Mouse (Mus musculus) layer of hippocampus, adult 9-11 months (tissue): ENCODE data around the gene Dnajc7.
A peak's percentile ranks its signal among the peaks of the same experiment; 100 is the strongest.
"Not testable (repeated sequence)": the region's sequence is repeated elsewhere in the genome, so short reads cannot be mapped to it uniquely, and the experiment has no call there.

Source experiments
- DNase-seq: peaks from one replicate; pipeline ENCODE4 v3.0.0; 2022

The Dnajc7 gene

DNA sequence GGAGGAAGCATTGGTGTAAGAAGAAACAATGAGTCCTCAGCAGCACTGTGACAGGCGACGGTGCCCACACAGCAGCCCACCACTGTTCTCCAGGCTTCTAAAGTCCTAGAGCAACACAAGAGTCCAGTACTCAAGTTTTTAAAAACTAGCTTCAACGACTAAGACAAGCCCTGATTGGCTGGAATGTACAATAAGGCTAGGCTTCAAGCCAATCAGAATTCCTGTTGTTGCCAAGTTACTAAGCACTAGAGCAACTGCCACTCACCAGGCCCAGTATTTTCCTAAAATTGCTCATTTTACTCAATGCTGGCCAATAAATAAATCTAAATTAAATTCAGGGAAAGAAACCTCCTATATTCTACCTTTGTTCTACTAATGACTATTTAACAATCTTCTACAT is 6.7 kb downstream of the Dnajc7 start:
- DNase-seq: no peak

DNA sequence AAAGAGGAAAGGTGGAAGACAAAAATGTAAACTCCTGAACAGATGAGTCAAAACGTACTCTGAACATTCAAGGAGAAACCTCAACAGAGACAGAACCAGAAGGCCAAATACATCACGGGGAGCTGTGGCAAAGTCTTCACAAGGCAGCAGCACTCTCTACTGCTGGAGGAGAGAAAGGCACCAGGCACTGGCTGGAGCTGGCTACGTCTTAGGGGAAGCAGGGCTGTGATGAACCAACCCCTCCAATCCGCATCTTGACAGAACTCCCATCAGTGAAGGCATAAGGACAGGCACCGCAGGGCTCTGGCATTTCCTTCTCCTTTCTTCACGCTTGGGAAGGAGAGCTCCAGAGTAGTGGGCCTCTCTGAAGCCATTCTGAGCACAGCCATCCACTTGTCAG is 8.3 kb downstream of the Dnajc7 start:
- DNase-seq: no peak

DNA sequence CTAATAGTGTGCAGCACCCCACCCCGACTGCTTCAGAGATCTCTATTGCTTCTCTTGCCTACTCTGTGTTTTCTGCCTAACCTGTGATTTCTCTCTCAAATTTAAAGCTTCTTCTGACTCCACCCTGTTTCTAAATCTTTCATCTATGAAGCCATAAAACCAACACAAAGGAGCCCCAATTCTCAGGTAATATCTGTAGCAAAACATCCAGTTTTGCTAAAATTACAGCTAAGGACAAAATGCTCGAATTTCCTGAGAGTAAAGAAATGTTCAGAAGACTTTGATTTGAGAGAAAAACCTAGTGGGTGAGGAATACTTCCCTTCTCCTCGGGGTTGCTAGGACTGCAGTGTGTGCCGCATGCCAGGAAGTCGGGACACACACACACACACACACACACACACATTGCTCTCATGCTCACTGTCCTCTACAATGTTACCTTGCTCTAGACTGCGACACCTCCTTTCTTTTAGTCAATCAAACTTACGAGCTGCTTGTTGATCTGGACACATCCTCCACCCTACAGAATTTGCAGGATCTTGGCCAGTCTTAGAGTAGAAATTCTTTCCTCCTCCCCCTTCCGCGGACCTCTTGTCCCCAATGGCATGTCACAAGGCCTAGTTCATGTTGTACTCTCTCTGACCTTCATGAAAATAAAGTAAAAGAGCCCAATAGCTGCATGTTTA is 9.8 kb downstream of the Dnajc7 start:
- no peak for DNase-seq

DNA sequence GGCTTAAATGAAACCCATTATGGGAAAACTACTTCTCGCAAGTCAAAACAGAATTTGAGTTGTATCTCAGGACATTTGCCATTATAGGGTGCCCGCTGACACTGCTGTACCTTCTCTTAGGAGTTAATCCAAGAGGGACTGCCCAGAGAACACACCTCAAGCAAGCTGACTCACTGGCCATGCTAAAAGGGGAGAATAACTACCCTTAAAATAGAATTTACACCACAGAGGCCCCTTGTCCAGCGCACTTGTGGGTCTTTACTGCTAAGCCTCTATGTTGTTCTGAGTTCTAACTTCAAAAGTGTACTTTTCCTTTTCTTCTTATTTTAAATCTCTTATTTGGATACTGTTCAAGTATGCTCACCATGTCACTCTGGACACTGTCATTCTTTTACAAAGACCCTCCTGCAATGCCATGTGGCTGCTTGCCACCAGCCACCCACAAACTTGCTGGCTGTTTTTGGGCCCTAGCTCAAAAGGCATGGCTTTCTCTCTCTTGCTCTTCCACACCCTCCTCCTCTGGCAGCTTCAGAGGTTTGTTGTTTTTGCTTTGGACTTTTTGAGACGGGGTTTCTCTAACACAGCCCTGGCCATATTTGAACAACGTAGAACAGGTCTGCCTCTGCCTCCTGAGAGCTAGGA is 10.5 kb downstream of the Dnajc7 start:
- no peak for DNase-seq

DNA sequence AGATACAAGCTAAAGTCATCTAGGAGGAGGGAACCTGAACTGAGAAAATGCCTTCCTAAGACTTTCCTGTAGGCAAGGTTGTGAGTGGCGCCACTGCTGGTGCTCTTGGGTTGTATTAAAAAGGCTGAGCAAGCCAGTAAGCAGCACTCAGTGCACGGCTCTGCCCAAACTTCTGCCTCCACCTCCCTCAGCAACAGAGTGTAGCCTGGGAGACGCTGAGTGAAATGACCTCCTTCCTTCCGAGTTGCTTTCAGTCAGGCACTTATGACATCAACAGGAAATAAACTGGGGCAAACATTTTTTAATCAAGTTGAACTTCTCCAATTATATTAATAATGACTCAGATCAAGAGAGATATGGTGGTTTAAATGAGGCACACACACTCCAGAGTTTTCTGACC is 11.2 kb downstream of the Dnajc7 start:
- DNase-seq: no peak

DNA sequence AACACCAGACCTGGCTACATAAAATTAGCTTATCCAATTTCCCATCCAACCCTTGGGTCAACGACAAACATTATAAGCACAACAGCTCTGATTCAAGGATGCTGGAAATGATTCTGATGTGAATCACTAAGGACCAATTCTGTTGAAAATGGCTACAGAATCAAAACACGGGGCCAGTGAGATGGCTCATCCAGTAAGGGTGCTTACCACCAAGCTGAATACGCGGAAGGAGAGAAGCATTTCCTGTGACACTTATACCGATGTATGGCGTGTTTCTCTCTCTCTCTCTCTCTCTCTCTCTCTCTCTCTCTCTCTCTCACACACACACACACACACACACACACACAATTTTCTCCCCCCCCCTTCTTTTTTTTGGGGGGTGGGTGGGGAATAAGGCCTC is 12.8 kb downstream of the Dnajc7 start:
- DNase-seq: no peak

DNA sequence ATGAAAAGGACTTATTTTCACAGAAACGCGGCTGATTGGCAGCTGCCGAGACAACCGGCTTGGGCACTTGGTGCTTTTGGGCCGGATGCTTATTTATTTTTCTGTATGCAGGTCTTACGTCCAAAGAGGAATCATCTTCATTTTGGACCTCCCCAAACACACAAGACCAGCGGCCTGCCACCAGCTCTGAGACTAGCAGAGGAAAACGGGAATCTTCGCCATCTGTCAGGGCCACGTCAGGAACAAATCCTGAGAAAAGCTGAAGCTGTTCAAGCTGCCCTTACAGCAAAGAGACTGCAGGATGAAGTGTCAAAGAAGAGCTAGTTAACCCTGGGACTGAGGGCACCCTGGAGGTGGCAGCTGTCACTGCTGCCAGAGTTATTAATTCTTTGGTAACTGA is 14.5 kb downstream of the Dnajc7 start:
- DNase-seq: no peak

DNA sequence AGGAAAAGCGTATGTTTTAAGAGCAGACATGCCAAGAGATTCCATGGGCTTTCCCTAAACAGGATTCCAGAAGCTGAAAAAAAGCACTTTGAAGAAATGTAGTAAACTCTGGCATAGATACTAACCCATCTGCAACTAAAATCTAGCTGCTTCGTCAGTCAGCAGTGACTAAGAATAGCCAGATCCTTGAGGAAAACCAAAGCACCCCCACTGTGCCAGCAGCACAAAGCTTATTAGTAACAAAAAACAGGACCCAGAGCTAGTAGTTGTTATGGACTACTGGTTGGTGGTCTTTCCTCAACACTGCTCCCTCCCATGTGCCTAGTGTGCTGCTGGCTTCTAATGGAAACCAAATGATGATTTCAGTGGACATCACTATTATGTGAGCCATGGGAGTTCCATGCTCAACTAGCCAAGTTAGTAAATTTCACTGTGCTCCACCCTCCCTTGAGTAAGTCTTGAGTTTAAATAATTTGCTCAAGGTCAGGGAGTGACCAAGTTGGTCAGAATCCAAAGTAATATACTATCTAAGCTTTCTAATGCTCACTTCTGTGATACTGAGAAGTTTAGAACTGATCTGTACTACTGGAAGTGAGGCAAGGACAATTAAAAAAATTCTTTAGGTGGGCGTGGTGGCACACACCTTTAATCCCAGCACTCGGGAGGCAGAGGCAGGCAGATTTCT is 15.5 kb downstream of the Dnajc7 start:
- no peak for DNase-seq

DNA sequence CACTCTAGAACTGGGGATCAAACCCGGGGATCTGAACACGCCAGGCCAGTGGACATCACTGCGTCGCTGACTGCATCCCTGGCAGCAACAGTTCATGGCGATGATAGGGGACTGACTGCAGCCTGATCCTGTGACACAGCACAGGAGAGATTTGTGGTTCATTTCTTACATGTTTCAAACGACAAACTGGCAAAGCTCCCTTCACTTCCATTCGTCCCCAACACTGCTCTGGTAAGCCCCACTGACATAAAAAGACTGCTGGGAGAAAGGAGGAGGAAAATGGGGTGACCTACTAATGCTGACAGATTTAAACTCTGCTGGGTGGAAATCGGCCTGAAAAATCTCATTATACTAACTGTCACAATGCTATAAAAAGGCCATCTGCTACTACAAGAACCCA is 16.2 kb downstream of the Dnajc7 start:
- no peak for DNase-seq

DNA sequence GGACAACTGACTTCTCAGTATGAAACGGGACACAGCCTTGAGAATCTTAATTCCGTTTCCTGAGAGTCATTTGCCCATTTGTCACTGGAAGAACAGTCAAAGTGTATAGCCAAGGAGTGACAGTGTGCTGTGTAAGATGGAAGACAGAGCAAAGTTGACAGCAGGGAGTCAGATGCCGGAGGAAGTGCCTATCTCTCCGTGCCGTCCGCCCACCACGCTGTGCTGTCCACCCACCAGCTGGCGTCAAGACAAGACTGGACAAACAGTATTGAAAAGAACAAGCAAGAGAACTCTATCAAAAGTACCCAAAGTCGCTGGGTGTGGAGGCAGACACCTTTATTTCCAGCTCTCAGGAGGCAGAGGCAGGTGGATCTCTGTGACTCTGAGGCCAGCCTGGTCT is 16.8 kb downstream of the Dnajc7 start:
- no peak for DNase-seq

DNA sequence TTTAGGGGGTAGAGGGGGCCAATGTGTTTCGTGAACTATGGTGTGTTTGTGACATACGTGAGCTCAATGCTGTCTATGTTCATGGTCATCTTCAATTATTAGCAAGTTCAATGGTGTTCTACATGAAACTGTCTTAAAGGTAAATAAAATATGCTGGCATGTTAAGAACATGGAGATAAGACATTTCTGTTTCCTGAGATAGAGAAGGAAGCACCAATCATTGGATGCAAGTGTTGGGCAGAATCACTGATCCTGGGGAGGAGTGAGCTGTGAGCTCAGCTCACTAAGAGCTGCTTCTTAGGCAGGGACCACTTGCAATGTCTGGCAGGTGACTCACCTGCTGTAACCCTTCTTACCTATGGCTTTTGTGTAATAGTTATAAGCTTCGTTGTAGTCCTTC is 18.6 kb downstream of the Dnajc7 start:
- DNase-seq: no peak

DNA sequence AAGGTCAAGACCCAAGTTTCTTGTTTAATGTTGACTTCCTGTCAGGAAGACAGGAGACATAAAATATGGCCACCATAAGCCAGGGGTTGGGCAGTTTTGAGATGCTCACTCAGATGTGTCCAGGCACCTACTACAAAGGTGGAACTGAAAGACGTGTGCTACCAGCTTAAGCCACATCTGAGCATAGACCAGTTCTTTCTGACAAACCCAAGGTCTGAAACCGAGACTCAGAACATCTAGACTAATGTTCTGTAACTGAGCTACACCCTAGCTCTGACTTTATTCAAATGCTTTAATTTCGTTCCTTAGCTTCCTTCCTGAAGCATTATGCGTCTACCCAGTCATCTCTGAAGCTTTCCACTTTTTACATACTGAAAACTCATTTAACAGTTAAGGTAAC is 21.9 kb downstream of the Dnajc7 start:
- DNase-seq: no peak

DNA sequence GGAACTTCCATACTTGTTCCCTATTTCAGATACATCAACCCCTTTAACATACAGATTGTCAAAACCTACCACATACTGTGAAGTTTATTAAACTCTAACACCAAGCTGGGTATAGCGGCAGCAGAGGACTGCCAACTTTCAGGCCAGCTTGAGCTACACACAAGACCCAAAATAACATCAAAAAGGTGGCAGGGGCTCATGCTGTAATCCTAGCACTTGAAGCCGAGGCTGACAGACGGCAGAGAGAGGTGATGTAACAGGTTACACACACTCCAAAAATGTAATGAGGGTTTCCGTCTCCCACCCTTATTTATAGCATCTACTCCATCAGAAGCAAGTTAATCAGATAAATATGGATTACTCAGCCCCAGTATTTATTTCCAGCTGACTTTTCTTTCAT is 24.4 kb downstream of the Dnajc7 start:
- no peak for DNase-seq

DNA sequence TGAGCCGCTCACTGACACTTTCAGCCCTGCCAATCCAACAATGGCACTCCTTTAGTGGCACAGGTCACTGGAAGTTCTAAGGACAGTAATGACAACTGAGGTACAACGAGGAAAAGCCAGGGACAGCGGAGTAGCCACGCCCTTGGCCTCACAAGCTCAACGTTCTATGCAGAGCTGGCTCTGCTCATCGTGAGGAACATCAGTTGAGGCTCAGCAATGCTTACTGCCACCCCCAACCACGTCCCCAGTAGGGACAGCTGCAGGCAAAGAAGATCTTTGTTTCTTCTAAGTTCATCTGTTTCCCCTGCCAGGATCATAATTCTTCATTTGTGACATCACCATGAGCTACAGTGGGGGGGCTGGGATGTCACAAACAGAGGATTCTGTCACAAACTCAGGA is 25.4 kb downstream of the Dnajc7 start:
- peak; percentile 39 for DNase-seq

DNA sequence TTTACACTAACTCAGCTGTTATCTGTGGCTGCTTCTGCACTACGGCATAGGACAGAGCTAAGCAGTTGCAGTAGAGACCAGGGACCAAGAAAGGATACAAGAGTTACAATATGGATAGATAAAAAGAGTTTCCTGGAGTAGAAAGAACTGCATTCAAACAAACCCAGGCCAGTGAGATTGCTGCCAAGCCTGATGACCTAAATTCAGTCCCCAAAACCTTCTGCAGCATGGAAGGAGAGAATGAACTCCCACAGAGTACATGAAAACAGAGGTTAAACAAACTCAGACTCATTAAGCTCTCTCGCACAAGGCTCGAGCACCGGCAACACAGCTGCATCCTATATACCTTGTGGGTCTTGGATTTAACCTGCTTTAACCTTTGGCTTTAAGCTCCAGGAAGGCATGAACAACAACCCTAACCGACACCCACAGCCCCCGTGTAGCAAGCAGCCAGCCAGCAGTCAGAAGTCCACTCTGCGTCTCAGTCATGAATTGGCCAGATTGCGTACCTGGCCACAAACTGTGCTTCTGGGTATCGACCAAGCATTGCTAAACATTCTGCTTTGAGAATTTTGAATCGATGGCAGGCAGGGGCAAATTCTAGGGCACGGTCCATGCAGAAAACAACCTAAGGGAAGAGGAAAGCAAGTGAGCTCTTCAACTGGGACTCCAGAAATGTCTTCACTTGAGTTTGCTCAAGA is 27.5 kb downstream of the Dnajc7 start:
- no peak for DNase-seq

DNA sequence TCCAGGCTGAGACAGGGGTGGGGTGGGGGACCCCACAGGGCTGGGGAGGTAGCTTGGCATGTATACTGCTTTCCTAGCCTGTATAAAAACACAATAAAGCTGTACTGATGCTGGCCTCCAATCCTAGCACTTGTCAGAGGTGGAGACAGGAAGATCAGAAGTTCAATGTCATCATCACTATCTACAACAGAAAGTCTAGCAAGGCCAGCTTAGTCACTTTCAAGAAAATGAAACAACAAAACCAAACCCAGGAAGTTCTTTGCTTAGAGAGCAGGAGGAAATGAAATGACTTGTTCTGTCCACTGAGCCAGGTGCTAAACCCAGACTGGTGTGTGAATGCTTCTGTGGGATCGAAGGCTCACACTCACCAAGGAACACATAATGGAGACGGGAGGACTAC is 31.5 kb downstream of the Dnajc7 start:
- DNase-seq: no peak

DNA sequence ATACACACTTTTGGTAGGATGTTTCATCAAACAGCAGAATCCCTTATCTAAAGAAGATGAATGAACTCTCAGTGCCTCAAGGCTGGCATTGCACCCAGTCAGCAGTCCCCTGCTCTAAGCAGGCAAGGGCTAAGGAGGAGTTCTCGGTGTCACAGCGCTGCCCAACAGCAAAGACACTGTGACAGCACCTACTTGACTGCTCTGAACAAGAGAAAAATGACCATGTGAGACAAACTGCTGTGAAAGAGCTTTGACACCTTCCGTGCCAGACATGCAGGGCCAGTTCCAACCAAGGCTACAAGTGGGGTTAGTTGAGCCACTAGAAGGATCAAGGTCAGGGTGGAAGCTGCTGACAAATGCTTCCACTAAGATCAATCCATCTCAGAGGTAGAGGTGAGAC is 34.8 kb downstream of the Dnajc7 start:
- no peak for DNase-seq

DNA sequence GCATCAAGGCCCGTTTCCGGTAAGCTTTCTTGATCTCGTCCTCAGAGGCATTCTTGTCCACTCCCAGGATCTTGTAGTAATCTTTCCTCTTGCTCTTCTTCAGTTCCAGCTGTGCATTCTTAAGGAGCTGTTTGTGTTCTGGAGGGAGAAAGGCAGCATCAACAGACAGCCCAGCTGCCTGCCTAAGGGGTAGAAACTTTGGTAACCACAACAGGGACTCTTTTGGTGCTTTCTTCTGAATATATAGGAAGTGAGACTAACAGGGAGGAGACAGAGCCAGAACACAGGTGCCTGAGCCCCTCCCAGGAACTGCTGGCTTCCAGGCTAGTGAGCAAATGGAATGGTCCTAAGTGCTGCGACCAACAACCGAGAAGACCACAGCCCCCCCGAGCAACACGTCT is 35.4 kb downstream of the Dnajc7 start:
- no peak for DNase-seq

DNA sequence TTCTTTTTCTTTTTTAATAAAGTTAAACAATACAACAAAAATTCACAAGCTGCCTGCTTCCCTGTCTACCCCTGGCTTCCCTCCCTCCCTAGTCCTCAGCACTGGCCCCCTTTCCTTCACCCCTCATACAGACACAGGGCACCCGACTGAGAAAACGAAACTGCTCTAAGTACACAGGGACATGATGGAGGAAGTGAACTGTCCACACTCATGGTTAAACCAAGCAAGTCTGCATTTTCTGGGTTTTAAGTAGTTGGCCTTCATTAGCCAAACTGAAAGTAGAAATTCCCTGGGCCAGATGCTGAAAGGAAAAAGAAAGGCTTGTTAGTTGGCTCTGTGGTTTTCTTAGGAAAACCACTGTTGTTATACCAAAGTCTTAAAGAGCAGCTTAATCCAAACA is 37.1 kb downstream of the Dnajc7 start:
- no peak for DNase-seq

DNA sequence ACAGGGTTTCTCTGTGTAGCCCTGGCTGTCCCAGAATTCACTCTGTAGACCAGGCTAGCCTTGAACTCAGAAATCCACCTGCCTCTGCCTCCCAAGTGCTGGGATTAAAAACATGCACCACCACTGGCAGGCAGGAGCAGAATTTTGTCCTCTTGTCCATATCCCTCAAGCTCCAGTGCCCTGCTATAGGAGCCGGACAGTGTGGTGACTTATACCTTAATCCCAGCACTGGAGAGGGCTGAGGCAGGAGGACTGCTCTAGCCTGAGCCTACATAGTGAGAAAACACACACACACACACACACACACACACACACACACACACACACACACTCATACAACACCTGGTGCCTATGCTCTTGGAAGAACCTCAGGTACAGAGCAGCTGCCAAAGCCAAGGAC is 37.6 kb downstream of the Dnajc7 start:
- DNase-seq: not testable (repeated sequence)

DNA sequence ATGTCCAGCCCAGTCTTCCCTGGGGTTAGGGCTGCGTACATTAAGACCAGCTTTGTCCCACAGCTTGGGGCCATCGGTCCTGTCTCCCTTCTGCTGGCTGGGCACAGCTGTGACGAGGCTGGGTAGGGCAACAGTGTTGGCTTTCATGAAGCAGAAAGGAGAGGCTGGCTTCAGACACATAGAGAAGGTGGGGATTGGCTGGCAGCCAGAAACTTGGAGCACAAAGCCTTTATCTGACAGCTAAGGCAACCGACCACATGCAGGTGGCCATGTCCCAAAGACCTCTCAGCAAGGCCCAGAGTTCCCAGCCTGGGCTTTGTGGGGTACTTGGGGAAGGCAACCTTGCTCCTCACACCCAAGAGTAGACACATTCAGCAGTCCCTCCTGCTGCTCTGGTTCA is 38.2 kb downstream of the Dnajc7 start:
- DNase-seq: peak; percentile 86

DNA sequence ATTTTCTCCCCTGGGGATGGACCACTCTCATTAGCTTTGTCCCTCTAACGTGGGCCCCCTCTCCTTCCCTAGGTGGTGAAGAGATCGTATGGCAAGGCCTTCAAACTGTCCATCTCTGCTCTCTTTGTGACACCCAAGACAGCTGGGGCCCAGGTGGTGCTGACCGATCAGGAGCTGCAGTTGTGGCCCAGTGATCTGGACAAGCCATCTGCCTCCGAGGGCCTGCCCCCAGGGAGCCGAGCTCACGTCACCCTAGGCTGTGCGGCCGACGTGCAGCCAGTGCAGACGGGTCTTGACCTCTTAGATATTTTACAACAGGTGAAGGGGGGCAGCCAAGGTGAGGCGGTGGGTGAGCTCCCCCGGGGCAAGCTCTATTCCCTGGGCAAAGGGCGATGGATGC is 39.7 kb downstream of the Dnajc7 start:
- DNase-seq: no peak

DNA sequence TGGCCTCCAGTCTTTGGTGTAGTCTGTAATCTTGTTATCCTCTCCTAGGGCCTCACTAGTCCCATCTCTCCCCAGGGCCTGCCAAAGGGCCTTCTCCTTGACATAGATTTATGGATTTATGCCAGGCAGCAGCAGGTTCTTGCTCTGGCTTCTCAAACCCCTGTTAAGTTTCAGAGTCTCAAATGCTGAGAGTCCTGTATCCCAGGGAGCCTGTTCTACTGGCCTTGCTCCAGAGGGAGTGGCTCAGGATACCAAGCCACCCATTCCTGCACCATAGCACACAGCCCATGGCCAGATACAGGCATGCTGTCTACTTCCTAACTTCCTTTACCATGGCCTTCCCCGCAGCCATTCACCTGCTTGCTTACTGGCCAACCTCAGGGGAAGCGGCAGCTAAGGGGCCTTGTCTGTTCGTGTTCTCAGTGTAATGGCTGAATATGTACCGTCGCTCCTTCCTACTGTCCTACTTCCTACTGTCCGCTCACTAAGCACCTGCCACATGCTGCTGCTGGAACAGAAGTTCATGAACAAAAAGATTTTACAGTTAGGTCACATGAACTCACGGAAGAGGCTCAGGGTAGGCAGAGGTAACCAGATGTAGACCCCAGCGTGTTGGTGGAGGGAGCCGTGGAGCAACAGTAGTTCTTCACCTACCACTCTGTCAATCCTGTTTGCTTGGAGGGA is 40.7 kb downstream of the Dnajc7 start:
- DNase-seq: no peak
